Mouse (Mus musculus): ENCODE measurements around the gene Gria1. TPM values are rescaled to one million over a fixed set of nuclear protein-coding genes. Genes with fewer than 3 reads are reported as not detected.

The Gria1 gene
- total RNA-seq, 2 experiments from 2014 or later = 219 to 226 TPM

DNA sequence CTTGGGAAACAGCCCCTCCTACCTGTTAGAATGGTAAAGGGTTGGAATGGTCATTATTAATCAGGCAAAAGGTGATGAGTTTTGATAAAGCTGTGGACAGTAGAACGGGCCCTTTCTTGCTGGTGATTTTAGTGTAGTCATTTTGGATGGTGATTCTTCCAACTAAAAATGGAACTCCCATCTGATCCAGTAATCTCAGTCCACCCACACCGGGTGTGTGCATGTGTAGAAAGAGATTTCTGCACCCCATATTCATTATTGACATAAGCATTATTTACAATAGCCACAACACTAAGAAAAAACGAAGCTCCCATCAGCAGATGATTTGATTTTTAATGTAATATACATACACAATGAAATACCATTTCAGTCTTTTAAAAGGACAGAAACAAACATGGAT lies 30.9 kb downstream of the Gria1 start:
- DNase-seq (ENCODE audit: extremely low spot score in 1 of 2, low spot score in 2 of 2) = no peak
- intact Hi-C loops (cut with DNase I) = no loop called here

DNA sequence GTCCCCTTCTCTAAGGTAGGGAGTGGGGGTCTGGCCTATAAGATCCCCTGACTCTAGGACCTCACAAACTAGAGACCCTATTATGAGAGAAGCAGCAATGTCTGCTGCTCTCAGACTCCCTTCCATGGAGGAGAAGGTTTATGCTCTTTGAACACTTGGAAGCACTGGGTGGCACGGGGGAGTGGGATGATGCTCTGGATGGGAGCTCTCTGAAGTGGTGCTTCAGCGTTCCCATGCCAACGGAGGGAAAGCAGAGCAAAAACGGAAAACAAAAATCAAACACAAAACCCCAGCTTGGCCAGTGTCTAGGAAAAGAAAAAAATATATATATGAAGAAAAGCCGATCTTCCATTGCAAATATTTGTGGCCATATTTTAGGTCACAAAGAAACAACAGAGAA lies 33.0 kb downstream of the Gria1 start:
- peak; percentile 30 to 43 for DNase-seq (ENCODE audit: extremely low spot score in 1 of 2, low spot score in 2 of 2)
- intact Hi-C loops (cut with DNase I) = no loop called here

DNA sequence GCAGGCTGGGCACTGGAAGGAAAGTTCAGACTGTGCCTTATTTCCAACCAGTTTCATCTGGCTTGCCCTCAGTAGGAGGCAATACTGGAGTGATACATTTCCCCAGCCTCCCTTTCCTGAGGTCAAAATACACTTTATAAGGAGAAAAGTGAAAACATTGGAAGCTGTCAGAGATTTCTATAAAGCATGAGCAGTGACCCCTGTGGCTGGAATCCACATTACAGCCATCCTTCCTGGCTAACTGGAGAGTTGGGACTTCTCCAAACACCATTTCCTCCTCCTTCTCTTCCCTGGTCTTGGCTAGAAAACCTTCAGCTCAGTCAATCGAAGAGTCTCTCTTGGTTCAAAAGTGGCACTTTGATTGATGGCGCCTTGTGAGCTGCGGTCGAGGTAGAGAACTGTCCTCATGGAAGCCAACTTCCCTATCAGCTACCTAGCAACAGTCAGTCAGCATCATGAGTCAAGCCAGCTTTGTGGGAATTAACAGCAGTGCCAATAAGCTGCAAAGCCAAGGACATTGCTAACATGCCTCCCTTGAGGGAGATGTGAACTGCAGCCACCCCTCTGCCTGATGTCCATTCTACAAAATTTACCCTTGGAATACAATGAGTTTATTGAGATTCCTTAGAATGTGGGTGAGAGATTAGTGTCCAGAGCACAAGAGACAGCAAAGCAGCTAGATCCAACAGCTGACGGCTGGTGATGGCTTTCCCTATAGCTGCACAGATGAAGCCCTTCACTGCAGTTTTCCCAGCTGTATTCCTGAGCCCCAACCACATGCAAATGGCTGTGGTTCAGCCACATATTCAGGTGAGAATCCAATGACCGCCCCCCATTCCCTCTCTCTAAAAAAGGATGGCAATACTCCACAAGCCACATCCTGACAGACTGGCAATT lies 40.7 kb downstream of the Gria1 start:
- DNase-seq (ENCODE audit: extremely low spot score in 1 of 2, low spot score in 2 of 2) = no peak
- intact Hi-C loops (cut with DNase I) = no loop called here

DNA sequence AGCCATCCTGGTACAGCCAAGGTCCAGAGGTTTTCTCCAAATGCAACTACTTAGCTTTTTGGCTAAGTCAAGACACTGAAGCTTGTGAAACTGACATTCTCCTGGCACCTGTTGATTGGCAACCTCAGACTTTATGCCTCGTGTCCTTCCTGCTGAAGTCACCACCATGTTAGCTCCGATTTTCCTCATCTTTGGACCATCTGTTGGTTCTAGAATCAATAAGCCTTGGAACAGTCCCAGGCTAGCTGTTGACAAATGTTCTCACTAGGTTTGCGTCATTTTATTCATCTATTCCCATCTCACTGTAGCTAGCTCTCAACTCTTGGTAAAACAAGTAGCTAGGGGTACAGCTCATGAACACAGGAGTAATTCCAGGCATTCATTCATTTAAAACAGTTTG lies 51.3 kb downstream of the Gria1 start:
- DNase-seq (ENCODE audit: extremely low spot score in 1 of 2, low spot score in 2 of 2) = no peak
- intact Hi-C loops (cut with DNase I) = no loop called here

DNA sequence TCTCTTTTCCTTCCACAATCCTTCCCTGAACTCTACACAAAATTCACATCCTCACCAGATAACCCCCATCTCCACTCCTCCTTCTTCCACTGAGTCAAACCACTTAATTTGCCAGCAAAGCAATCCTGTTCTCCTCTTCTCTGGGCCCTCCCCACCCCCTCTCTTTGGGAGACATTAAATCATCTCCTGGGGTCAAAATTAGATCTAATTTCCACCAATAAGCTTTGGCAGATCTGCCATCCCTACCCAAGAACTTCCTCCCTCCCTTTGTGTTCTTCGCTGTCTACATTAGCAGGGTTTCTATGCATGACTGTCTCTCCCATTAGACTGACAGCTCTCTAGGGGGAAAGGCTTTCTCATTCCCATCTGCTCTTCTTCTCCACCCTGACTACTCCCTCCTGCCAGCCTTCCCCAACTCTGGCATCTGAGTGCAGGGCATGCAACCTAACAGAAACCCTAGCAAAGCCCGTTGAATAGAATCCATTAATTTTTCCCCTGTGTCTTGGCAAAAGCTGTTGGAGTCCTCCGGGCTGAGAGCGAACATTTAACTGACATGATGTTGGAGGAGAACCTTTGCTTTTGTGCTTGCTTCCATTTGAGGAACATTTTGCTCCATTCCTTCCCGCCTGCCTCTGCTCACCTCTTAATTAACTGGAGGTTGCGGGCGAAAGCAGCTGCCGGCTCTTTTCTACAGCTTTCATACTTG lies 59.2 kb downstream of the Gria1 start:
- no peak for DNase-seq (ENCODE audit: extremely low spot score in 1 of 2, low spot score in 2 of 2)

DNA sequence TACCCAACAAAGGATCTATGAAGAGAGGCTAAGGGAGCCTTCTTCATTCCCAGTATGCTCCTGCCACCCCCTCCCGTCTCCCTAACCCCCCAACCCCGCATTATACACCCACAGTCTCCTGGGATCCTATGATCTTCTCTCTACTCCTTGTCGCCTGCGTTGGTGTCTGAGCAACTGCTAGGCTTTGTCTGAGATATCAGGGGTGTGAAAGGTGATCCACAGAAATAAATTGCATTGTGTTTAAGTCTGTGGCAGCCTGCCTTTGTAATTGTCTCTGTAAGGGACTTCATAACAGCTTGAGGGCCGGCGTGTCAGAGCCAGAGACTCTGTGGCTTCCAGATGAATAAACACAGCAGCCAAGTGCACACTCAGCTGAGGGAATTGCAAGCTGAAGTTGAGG lies 61.0 kb downstream of the Gria1 start:
- DNase-seq (ENCODE audit: extremely low spot score in 1 of 2, low spot score in 2 of 2) = no peak
- intact Hi-C loops (cut with DNase I) = no loop called here

More for the DNA sequence above, 59.2 kb downstream of the Gria1 start:
- intact Hi-C loops (cut with DNase I) = no loop called here

DNA sequence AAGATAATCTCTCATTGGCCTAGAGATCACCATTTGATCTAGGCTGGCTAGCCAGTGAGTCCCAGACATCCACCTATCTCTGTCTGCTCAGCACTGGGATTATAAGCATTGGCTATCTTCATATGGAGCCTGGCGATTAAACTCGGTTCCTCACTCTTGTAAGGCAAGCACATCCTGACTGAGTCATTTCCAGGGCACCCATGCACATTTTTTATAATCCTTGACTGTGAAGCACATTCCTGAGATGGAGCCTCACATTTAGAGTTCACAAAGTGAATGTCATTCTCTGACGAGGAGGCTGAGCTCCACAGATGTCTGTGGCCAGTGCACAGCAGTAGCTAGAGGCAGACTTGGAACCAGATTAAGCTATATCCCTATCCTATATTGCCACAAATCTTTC lies 68.2 kb downstream of the Gria1 start:
- intact Hi-C loops (cut with DNase I) = no loop called here
- no peak for DNase-seq (ENCODE audit: extremely low spot score in 1 of 2, low spot score in 2 of 2)

DNA sequence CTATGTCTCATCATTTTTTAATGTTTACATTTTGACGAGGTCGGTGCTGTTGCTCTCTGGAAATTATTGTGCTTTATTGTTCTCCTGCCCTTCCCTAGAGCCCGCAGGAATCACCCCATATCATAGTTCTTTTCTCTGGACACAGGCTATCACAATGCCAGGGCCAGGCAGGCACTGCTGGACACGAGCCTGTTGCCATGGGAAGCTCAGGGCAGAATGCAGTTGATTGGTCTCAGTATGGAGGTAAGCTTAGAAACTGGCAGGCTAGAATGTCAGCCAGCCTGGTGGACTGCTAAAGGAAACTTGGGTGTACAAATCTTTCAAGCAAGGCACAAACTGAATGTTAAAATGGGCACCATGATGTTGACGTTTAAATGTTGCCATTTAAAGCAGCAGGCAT lies 78.3 kb downstream of the Gria1 start:
- DNase-seq (ENCODE audit: extremely low spot score in 1 of 2, low spot score in 2 of 2) = peak; percentile 22 to 23
- intact Hi-C loops (cut with DNase I) = no loop called here

DNA sequence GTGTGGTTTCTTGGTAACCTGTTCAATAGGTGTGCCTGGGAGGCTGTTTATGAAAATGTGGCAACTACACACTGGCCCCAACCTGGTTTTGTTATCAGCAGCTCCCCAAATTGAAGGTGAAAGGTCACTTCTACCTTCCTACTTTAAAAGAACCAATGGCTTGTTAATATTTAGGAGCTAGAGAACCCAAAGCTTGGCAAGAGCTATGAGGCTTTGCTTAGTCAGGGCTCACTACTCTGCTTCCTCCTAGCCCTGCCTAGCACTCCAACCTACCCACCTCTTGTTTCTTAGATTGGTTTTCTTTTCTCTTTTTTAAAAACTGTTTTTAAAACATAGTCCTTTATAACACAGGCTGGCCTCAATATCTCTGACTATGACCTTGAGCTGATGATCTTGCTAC lies 79.5 kb downstream of the Gria1 start:
- DNase-seq (ENCODE audit: extremely low spot score in 1 of 2, low spot score in 2 of 2) = no peak
- intact Hi-C loops (cut with DNase I) = no loop called here

DNA sequence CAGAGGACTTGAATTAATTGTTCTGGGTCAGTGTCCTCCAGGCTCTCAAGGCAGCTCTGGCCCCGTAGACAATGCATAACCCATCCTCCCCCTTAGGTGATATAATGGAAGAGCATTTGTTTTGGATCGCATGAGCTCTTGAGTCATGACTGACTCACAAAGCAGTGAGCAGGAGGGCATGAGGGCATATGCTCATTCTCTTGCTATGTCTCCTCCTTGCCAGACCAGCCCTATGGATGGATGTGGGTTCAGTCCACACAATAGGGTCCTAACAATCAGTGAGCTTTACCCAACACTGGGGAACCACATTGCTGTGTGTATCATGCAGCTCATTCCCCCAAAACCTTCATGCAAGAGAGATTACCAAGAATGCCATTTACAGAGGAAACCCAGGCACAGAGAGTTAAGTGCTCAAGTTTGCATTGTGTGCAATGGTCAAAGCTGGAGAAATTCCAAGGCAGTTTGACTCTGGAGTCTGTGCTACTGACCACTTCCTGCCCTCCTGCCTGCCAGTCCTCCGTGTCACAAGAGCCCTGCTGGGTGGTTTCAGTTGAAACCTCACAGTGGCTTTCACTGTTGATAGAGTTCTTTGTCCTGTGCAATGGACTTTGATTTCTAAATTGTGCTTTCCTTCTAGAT lies 80.2 kb downstream of the Gria1 start:
- intact Hi-C loops (cut with DNase I) = no loop called here
- DNase-seq (ENCODE audit: extremely low spot score in 1 of 2, low spot score in 2 of 2) = no peak

DNA sequence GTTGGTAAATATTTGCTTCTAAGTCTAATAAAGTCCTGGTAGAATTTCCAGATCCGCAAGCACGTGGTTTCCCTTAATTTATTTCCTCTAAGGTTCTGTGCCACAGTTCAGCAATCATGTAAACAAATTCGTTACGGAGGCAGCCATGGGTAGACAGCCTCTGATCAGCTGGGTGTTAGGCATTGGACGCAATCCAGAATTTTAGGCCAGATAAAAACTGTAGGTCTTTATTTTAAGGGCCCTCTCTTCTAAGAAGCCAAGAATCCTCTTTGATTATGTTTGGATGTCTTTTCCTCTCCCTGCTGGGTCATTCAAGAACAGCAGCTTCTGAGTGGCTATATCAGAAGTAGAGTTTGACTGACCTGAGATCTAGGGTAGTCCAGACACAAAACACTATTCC lies 89.3 kb downstream of the Gria1 start:
- intact Hi-C loops (cut with DNase I) = no loop called here

DNA sequence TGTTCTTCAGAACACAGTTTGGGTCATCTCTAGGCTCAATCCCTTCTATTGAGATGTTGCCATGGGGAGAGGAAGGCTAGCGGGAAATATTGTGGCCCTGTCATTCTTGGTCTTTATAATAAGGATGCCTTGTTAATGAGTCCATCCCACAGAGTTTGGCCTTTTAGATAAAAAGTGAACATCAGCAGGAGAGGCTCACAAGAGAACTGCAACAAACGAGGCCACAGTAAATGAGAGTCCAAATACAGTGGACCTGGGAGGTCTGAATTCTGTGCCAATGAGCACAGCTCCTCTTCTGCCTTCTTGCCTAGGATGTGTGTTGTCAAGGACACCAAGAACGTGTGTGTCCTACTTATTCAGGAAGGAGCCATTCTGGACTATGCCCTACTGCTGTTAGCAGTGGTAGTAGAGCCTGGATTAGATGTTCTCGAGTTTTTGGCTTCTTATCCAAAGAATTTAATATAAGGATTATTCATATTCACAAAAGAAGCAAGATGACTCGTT lies 92.6 kb downstream of the Gria1 start:
- DNase-seq (ENCODE audit: extremely low spot score in 1 of 2, low spot score in 2 of 2) = no peak
- intact Hi-C loops (cut with DNase I) = no loop called here

More for the DNA sequence above, 89.3 kb downstream of the Gria1 start:
- no peak for DNase-seq (ENCODE audit: extremely low spot score in 1 of 2, low spot score in 2 of 2)

DNA sequence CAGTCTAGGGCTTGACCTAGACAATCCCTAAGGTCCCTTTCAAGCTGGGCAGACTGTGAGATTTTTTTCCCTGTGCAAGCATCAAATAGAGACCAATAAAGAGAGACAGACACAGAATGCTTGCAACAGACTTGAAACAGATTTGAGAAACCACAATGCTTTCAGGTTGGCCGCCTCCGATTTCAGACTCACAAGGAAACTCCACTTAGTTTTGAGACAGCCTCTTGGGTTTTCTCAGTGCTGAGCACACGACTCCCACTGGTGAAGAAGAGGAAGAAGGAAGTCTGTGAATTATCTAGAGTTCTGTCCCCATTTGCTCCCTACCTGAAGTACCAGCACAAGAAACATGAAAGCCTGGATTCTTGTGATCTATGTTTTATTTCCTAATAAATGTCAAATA lies 94.5 kb downstream of the Gria1 start:
- intact Hi-C loops (cut with DNase I) = no loop called here
- DNase-seq (ENCODE audit: extremely low spot score in 1 of 2, low spot score in 2 of 2) = no peak

DNA sequence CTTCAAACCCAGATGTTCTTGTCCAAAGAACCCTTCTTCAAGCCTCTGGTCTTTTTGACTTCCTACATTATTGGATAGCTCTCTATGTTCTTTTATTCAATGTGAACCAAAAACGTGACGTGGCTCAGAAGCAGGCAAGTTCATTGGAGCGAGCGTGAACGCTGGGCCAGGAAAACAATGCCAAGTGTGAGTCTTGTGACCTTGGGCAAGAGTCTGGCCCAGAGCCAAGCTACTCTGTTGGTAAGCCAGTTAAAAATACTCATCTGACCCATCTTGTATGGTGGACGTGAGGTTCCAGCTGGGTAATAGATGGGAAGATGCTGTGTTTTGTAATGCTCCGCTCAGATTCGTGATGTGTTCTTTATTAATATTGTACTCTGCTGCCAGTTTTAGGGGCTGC lies 101.2 kb downstream of the Gria1 start:
- intact Hi-C loops (cut with DNase I) = no loop called here
- DNase-seq (ENCODE audit: extremely low spot score in 1 of 2, low spot score in 2 of 2) = peak in 1 of 2 experiments; percentile 46

DNA sequence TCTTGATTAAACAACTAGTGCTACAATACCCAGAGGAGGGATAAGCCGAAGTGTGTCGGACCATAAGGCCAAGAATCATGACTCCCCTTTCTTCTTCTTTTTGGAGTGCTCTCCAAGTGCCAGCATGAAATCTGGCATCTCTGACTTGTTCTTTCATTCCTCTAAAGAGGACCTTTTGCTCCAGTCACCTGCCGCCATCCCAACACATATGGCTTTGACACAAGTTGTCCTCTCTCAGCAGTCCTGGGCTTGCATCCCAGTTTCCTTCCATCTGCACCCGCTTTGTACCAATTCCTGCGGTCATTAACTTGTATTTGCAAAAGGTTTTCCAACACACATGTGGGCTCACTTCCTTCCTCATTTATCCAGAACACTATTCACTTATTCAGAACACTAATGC lies 103.2 kb downstream of the Gria1 start:
- no peak for DNase-seq (ENCODE audit: extremely low spot score in 1 of 2, low spot score in 2 of 2)
- intact Hi-C loops (cut with DNase I) = no loop called here

DNA sequence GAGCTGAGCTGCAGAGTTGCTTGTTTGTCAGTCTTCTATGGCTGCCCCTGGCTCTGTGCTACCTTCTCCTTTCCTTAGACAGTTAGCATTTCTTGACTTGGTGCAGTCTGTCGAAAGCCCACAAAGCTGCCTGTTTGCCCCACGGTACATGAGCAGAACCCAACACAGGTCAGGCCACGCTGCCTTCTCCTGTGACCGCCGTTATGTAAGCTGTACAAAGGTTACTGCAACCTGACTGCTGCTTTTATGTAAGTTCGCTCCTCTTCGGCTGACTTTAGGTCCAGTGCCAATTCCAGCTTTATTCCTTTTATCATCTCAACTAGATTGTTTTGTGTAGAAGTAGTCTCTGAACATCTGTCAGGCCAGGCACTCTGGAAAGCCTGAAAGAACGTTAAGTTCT lies 115.9 kb downstream of the Gria1 start:
- DNase-seq (ENCODE audit: extremely low spot score in 1 of 2, low spot score in 2 of 2) = no peak
- intact Hi-C loops (cut with DNase I) = no loop called here

DNA sequence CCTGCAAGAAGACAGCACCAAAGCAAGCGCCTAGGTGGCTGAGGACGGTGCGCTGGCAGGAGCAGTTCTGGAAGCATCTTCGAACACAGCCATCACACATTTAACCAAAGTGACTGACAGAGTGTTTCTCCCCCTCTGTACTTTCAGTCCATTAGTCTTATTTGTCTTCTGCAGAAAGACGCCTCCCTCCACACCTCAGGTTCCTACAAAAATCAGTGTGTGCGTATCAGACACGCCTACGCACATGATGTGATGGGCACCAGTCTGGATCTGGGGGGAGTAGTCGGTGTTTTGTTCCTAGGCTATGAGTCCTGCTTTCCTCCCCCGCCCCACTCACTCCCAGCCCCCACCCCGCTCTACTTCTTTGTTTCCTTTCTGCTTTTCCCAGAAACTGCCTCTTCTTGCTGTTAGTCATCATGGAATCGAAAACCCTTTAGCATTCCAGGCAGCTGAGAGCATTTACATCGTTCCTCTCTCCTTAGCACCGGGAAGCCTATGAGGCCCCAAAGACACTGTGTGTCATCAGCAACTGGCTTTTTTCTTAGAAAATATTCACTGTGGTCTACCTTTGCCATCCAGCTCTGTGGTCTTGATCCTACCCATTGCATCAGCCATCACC lies 129.1 kb downstream of the Gria1 start:
- intact Hi-C loops (cut with DNase I) = no loop called here
- DNase-seq (ENCODE audit: extremely low spot score in 1 of 2, low spot score in 2 of 2) = no peak

DNA sequence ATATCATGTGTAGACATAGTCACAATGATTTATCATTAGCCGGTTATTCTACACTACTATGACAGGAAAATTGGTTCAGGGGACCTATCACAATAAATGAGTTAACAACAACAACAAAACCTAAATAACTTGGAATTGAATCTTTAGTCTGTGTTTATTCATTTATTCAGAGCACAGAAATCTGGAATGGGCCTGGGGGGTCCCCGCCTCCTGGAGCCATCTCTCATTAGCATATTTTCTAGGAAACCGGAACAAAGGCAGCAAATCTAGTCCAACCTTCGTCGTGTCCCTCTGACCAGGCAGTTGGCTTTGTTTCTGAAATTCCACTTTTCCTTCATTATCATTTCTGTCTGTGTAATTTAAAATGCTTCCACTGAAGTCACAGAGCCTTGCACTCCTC lies 132.5 kb downstream of the Gria1 start:
- DNase-seq (ENCODE audit: extremely low spot score in 1 of 2, low spot score in 2 of 2) = no peak
- intact Hi-C loops (cut with DNase I) = no loop called here

DNA sequence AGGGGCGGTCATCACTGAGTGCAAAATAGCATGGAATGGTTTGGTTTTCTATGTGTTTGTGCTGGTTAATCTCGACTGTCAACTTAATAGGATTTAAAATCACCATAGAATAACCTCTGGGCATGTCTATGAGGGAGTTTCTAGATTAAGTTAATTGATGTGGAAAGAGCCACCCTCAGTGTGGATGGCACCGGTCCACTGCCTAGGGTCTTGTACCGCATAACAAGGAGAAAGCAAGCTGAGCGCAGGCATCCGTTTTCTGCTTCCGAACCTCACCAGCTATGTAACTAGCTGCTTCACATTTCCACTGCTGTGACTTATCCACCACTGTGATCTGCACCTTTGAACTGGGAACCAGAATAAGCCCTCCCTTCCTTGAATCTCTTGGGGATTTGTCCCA lies 134.0 kb downstream of the Gria1 start:
- DNase-seq (ENCODE audit: extremely low spot score in 1 of 2, low spot score in 2 of 2) = no peak
- intact Hi-C loops (cut with DNase I) = no loop called here
